Mouse (Mus musculus) olfactory bulb, adult 2 months (tissue): ENCODE results near the gene Cers4.

Experiments used
- CTCF ChIP-seq: fragments of 200-500 bp; IDR thresholded peaks from 2 replicates; pipeline ENCODE4 v1.5.1; 2012; ENCODE audit warnings: low read depth, mild to moderate bottlenecking, low read length, moderate library complexity; ENCODE audit not compliant: insufficient read depth
- POLR2A ChIP-seq: fragments of 200-500 bp; IDR thresholded peaks from 2 replicates; pipeline ENCODE4 v1.6.1; 2012; ENCODE audit warnings: mild to moderate bottlenecking, low read depth, low read length, moderate library complexity; ENCODE audit not compliant: insufficient read depth

DNA sequence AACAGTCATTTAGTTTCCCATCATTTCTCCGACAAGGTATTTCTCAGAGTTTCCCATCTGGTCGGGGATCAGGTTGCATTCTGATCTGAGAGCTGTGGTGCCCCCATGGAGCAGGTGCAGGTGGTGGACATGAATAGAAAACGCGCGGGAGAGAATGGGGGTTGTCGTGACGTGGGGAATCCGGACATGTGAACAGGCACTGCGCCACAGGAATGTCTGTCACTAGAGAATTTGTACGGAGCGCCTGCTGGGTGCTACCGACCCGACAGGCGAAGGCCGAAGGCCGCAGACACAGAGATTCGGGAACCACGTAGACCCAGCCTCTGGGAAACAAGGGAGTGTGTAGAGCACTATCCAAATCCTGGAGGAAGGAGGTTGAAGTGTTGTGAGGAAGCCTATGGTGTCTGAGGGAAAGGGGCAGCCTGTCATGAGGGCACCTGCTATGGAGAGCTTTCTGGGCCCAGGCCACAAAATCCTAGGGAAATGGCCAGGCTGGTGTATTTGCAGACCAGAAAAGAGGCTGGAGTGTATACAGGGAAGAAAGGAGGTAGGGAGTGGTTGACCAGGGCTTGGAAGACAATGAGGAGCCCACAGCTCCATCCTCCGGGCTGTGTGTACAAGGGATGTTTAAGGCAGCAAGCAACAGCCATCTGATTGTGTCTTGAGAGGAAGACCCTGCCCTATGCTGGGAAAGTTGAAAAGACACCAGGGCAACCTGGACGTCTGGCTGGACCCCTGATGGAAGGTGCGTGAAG, 1.0 kb downstream of the Cers4 start:
- TF ChIP-seq POLR2A (no peak), CTCF (no peak)
